Mouse (Mus musculus): Measurements from ENCODE around the gene Nudt1. TPM values are rescaled to one million over a fixed set of nuclear protein-coding genes. Genes with fewer than 3 reads are reported as not detected.
"Not testable (repeated sequence)": the region's sequence is repeated elsewhere in the genome, so short reads cannot be mapped to it uniquely, and the experiment has no call there.

Gene Nudt1
- polyA plus RNA-seq, 1 experiment: 30.0 TPM

- no peak overlapping the region for H3K4me3 ChIP-seq (replicated peaks; ENCODE audit: control insufficient read depth, low read depth, low read length)
- 50% methylated on average over 1 of the region's 1 CpGs for WGBS
- no peaks in the 10 kb centered on the region; the same call in 1 of the 2 replicates for H3K4me1 ChIP-seq (ENCODE audit: control insufficient read depth, insufficient read depth, low read length)
- no peak for TF ChIP-seq POLR2A (IDR thresholded peaks at IDR 0.05; ENCODE audit: borderline replicate concordance, control insufficient read depth, low read depth, low read length)
- TF ChIP-seq CTCF (IDR thresholded peaks at IDR 0.05; ENCODE audit: control insufficient read depth, insufficient read depth, low read length): no peak
- no peak overlapping the region for H3K27ac ChIP-seq (ENCODE audit: control insufficient read depth, insufficient read depth, low read depth, low read length, poor library complexity)
Observed at GRCm38 (mm10) chr5:140346050-140346449, 24.6 kb downstream of the Nudt1 start.

DNA sequence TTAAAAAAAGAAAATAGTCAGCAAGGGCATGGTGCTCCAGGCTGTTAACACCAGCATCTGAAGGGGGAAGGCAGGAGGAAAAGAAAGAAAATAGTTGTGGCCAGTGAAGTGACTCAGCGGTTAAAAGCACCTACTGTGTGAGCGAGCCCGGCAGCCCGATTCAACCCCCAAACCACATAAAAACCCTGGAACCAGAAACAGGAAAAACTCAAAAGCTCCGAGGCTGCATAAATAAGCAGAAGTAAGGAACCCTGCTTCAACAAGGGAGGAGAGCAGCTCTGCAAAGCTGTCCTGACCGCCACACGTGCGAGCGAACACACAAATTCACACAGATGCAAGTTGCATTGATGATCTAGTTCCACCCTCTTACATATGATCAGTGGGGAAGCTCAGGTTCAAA lies 28.4 kb downstream of the Nudt1 start:
- 21% methylated on average over 9 of the region's 9 CpGs for WGBS
- no peak overlapping the region for H3K27ac ChIP-seq (ENCODE audit: control insufficient read depth, insufficient read depth, low read depth, low read length, poor library complexity)

DNA sequence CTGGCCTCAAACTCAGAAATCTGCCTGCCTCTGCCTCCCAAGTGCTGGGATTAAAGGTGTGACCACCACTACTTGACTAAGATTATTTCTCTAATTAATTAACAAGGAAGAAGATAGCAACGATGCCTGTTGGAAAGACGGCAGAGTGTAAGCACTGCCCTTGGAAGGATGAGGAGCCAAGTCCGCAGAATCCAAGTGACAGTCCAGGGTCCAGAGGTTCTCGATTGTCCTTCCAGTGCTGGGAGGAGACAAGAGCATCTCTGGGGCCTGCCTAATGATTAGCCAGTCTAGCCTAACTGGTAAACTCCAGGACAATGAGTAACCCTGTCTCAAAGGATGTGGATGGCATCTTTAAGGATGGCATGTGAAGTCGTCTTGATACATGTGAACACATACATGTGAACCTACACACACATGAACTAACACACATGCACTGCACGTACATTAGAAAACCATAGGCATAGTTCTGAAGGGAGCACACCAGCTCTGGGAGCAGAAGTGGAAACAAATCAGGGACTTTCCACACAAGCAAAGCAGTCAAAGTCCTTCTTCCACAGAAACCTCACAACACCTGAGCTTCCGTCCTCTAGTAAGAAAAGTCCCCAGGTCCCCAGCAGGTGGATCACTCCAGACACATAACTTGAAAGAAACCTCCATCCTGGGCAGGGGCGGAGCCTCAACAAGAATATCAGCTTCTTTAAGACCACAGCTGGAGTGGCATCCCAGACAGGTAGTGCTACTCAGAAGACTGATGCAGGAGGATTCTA lies 29.5 kb downstream of the Nudt1 start:
- 85% methylated on average over 8 of the region's 8 CpGs for WGBS
- Histone ChIP-seq H3K27ac (ENCODE audit: control insufficient read depth, insufficient read depth, low read depth, low read length, poor library complexity) (no peak overlapping the region), H3K4me1 (ENCODE audit: control insufficient read depth, insufficient read depth, low read length) (no peaks in the 10 kb centered on the region; the same call in 1 of the 2 replicates), H3K4me3 (replicated peaks; ENCODE audit: control insufficient read depth, low read depth, low read length) (no peak overlapping the region)
- no peak for TF ChIP-seq POLR2A (IDR thresholded peaks at IDR 0.05; ENCODE audit: borderline replicate concordance, control insufficient read depth, low read depth, low read length)
- TF ChIP-seq CTCF (IDR thresholded peaks at IDR 0.05; ENCODE audit: control insufficient read depth, insufficient read depth, low read length): no peak

More for the DNA sequence above, 28.4 kb downstream of the Nudt1 start:
- H3K4me1 ChIP-seq (ENCODE audit: control insufficient read depth, insufficient read depth, low read length): no peaks in the 10 kb centered on the region; the same call in 1 of the 2 replicates
- no peak for TF ChIP-seq CTCF (IDR thresholded peaks at IDR 0.05; ENCODE audit: control insufficient read depth, insufficient read depth, low read length)
- no peak for TF ChIP-seq POLR2A (IDR thresholded peaks at IDR 0.05; ENCODE audit: borderline replicate concordance, control insufficient read depth, low read depth, low read length)
- H3K4me3 ChIP-seq (replicated peaks; ENCODE audit: control insufficient read depth, low read depth, low read length): no peak overlapping the region

- no peaks in the 10 kb centered on the region; the same call in 1 of the 2 replicates for H3K4me1 ChIP-seq (ENCODE audit: control insufficient read depth, insufficient read depth, low read length)
- no peak for TF ChIP-seq POLR2A (IDR thresholded peaks at IDR 0.05; ENCODE audit: borderline replicate concordance, control insufficient read depth, low read depth, low read length)
- H3K27ac ChIP-seq (ENCODE audit: control insufficient read depth, insufficient read depth, low read depth, low read length, poor library complexity): no peak overlapping the region
- 94% methylated on average over 6 of the region's 6 CpGs for WGBS
- H3K4me3 ChIP-seq (replicated peaks; ENCODE audit: control insufficient read depth, low read depth, low read length): no peak overlapping the region
Observed at GRCm38 (mm10) chr5:140352352-140352751, 30.9 kb downstream of the Nudt1 start.

DNA sequence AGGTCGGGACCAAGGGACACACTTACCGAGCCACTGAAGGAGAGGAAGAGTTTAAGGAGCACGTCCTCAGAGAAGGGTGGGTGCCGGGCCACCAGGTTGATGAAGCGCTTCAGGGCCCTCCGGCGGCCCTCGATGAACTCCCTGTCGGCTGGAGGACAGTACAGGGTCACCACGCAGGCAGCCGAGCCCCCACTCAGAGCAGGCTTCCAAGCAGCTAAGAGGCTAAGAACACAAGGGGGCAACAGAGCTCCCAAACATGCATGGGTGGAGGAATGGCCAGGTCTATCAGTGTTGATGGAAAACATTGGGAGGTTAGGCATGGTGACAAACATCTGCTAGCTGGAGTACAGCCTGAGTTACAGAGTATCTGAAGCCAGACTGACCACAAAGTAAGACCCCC lies 34.5 kb downstream of the Nudt1 start:
- 95% methylated on average over 11 of the region's 11 CpGs for WGBS
- no peak overlapping the region for H3K4me3 ChIP-seq (replicated peaks; ENCODE audit: control insufficient read depth, low read depth, low read length)
- no peak for TF ChIP-seq CTCF (IDR thresholded peaks at IDR 0.05; ENCODE audit: control insufficient read depth, insufficient read depth, low read length)
- no peaks in the 10 kb centered on the region; the same call in 1 of the 2 replicates for H3K4me1 ChIP-seq (ENCODE audit: control insufficient read depth, insufficient read depth, low read length)
- no peak overlapping the region for H3K27ac ChIP-seq (ENCODE audit: control insufficient read depth, insufficient read depth, low read depth, low read length, poor library complexity)

- no peak overlapping the region for H3K4me3 ChIP-seq (replicated peaks; ENCODE audit: control insufficient read depth, low read depth, low read length)
- 83% methylated on average over 3 of the region's 3 CpGs for WGBS
- no peak for TF ChIP-seq POLR2A (IDR thresholded peaks at IDR 0.05; ENCODE audit: borderline replicate concordance, control insufficient read depth, low read depth, low read length)
- no peak for TF ChIP-seq CTCF (IDR thresholded peaks at IDR 0.05; ENCODE audit: control insufficient read depth, insufficient read depth, low read length)
Observed at GRCm38 (mm10) chr5:140357466-140357865, 36.0 kb downstream of the Nudt1 start.

DNA sequence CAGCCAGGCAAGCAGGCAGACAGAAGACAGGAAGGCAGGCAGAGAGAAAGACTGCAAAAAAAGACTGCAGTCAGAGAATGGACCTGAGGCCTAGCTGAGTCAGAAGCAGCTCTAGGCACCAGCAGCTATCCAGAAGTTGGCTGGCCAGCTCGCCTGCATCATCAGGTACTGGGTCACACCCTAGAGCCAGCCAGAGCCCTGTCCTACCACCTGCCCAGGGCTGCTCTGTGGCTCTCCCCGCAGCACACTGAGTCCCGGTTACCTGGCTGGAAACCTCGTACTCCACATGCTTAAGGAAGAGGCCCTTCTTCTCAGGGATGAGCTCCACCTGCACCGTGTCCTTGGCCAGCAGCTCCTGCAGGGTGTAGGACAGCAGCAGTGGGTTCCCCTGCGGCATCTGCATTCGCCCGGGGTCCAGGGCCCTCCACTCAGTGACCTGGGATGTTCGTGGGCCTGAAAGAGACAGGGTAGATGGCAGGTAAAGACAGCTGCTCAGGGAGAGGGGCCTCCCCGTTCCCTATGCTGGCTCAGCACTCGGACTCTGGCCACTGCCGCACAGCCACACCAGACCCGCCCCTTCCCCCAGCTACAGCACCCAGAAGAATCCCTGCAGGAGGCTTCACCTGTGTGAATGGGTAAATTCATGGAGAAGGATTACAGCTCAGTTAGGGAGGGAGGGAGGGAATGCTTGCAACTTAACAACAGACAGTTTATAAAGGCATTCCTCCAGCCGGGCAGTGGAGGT lies 38.6 kb downstream of the Nudt1 start:
- H3K4me3 ChIP-seq (replicated peaks; ENCODE audit: control insufficient read depth, low read depth, low read length): no peak overlapping the region
- no peak overlapping the region for H3K27ac ChIP-seq (ENCODE audit: control insufficient read depth, insufficient read depth, low read depth, low read length, poor library complexity)
- no peaks in the 10 kb centered on the region for H3K4me1 ChIP-seq (ENCODE audit: control insufficient read depth, insufficient read depth, low read length)
- TF ChIP-seq CTCF (IDR thresholded peaks at IDR 0.05; ENCODE audit: control insufficient read depth, insufficient read depth, low read length): no peak
- no peak for TF ChIP-seq POLR2A (IDR thresholded peaks at IDR 0.05; ENCODE audit: borderline replicate concordance, control insufficient read depth, low read depth, low read length)
- 89% methylated on average over 14 of the region's 14 CpGs for WGBS

More at GRCm38 (mm10) chr5:140357466-140357865, 36.0 kb downstream of the Nudt1 start:
- Histone ChIP-seq H3K4me1 (ENCODE audit: control insufficient read depth, insufficient read depth, low read length) (no peaks in the 10 kb centered on the region; the same call in 1 of the 2 replicates), H3K27ac (ENCODE audit: control insufficient read depth, insufficient read depth, low read depth, low read length, poor library complexity) (no peak overlapping the region)

GRCm38 (mm10) chr5:140364415-140364814 lies 43.0 kb downstream of the Nudt1 start:
- H3K4me1 ChIP-seq (ENCODE audit: control insufficient read depth, insufficient read depth, low read length): no peaks in the 10 kb centered on the region; the same call in 1 of the 2 replicates
- H3K4me3 ChIP-seq (replicated peaks; ENCODE audit: control insufficient read depth, low read depth, low read length): no peak overlapping the region
- 87% methylated on average over 5 of the region's 5 CpGs for WGBS
- H3K27ac ChIP-seq (ENCODE audit: control insufficient read depth, insufficient read depth, low read depth, low read length, poor library complexity): no peak overlapping the region
- TF ChIP-seq POLR2A (IDR thresholded peaks at IDR 0.05; ENCODE audit: borderline replicate concordance, control insufficient read depth, low read depth, low read length) (no peak), CTCF (IDR thresholded peaks at IDR 0.05; ENCODE audit: control insufficient read depth, insufficient read depth, low read length) (no peak)

- not testable (repeated sequence) for H3K27ac ChIP-seq (ENCODE audit: control insufficient read depth, insufficient read depth, low read depth, low read length, poor library complexity); H3K4me1 ChIP-seq (ENCODE audit: control insufficient read depth, insufficient read depth, low read length); H3K4me3 ChIP-seq (replicated peaks; ENCODE audit: control insufficient read depth, low read depth, low read length)
- 85% methylated on average over 2 of the region's 2 CpGs for WGBS
Observed at GRCm38 (mm10) chr5:140368126-140368525, 46.7 kb downstream of the Nudt1 start.
